Mouse (Mus musculus): ENCODE data around the gene Cntnap2. TPM values are rescaled to one million over a fixed set of nuclear protein-coding genes. Genes with fewer than 3 reads are reported as not detected.

Gene Cntnap2
- total and polyA plus RNA-seq, 3 experiments, result 0.30 to 0.79 (median 0.44) TPM

- Histone ChIP-seq H3K9ac (ENCODE audit: insufficient read depth, low read depth) (no peak overlapping the region), H3K27ac (ENCODE audit: insufficient read depth, low read depth) (no peak overlapping the region), H3K79me2 (replicated peaks; ENCODE audit: control insufficient read depth, extremely low read depth, insufficient read depth, poor library complexity, severe bottlenecking) (no peaks in the 10 kb centered on the region), H3K27me3 (replicated peaks) (no peaks in the 10 kb centered on the region), H3K36me3 (replicated peaks in 1 of 2; ENCODE audit: control insufficient read depth in 1 of 2, insufficient read depth in 1 of 2, low read length in 1 of 2) (no peaks in the 10 kb centered on the region), H3K4me2 (ENCODE audit: insufficient read depth, low read depth, poor library complexity, severe bottlenecking) (no peak overlapping the region), H3K4me3 (replicated peaks in 1 of 3; ENCODE audit: low read depth in 2 of 3, low read length in 2 of 3, poor library complexity in 1 of 3) (no peak overlapping the region), H3K9me3 (replicated peaks; ENCODE audit: low read length) (peaks cover 3% of the 10 kb centered on the region), H3K4me1 (ENCODE audit: control insufficient read depth in 1 of 2, insufficient read depth in 2 of 2) (no peaks in the 10 kb centered on the region)
- in situ Hi-C loops (cut with MboI; ENCODE audit: low pct_ligation_motif_present, low pct_unique_long_range_greater_than_20kb, low sequenced_read_pairs), result no loop called here
- TF ChIP-seq GABPA (IDR thresholded peaks at IDR 0.05; ENCODE audit: insufficient replicate concordance, low read depth, low read length) (no peak), CHD2 (IDR thresholded peaks at IDR 0.05; ENCODE audit: low read length) (no peak), CTCF (conservative IDR thresholded peaks at IDR 0.05 in 1 of 2, IDR thresholded peaks at IDR 0.05 in 1 of 2; ENCODE audit: low read depth in 2 of 2, low read length in 2 of 2) (no peak), ZNF384 (IDR thresholded peaks at IDR 0.05; ENCODE audit: low read depth, low read length) (no peak), HCFC1 (IDR thresholded peaks at IDR 0.05; ENCODE audit: low read depth, low read length) (no peak), UBTF (IDR thresholded peaks at IDR 0.05; ENCODE audit: low read depth, low read length) (no peak), ZKSCAN1 (IDR thresholded peaks at IDR 0.05; ENCODE audit: borderline replicate concordance, low read depth, low read length) (no peak), JUND (conservative IDR thresholded peaks at IDR 0.05; ENCODE audit: low read depth, low read length) (no peak)
- DNase-seq (ENCODE audit: extremely low read depth), result no peak
- dilution Hi-C loops (cut with MboI; ENCODE audit: extremely low pct_ligation_motif_present, extremely low pct_unique_long_range_greater_than_20kb, low sequenced_read_pairs), result no loop called here
These were observed 879.6 kb downstream of the Cntnap2 start for GRCm38 (mm10) chr6:45938775-45939174.

- H3K36me3 ChIP-seq (replicated peaks in 1 of 2; ENCODE audit: control insufficient read depth in 1 of 2, insufficient read depth in 1 of 2, low read length in 1 of 2), result no peaks in the 10 kb centered on the region
- H3K9ac ChIP-seq (ENCODE audit: insufficient read depth, low read depth), result no peak overlapping the region
- in situ Hi-C loops (cut with MboI; ENCODE audit: low pct_ligation_motif_present, low pct_unique_long_range_greater_than_20kb, low sequenced_read_pairs), result no loop called here
- no peak overlapping the region for H3K4me3 ChIP-seq (replicated peaks in 1 of 3; ENCODE audit: low read depth in 2 of 3, low read length in 2 of 3, poor library complexity in 1 of 3)
- no peaks in the 10 kb centered on the region for H3K79me2 ChIP-seq (replicated peaks; ENCODE audit: control insufficient read depth, extremely low read depth, insufficient read depth, poor library complexity, severe bottlenecking)
- no peak for TF ChIP-seq TBP (conservative IDR thresholded peaks at IDR 0.05; ENCODE audit: low read depth, low read length)
- no peak for TF ChIP-seq USF1 (IDR thresholded peaks at IDR 0.05; ENCODE audit: low read depth, low read length)
- no peak for TF ChIP-seq RAD21 (IDR thresholded peaks at IDR 0.05; ENCODE audit: low read depth, low read length)
- no peak for TF ChIP-seq MAX (IDR thresholded peaks at IDR 0.05; ENCODE audit: low read length)
- TF ChIP-seq ZKSCAN1 (IDR thresholded peaks at IDR 0.05; ENCODE audit: borderline replicate concordance, low read depth, low read length), result no peak
- no peak for TF ChIP-seq EP300 (IDR thresholded peaks at IDR 0.05; ENCODE audit: low read length)
- TF ChIP-seq MYC (IDR thresholded peaks at IDR 0.05; ENCODE audit: low read depth, low read length), result no peak
- no peak for TF ChIP-seq NRF1 (IDR thresholded peaks at IDR 0.05; ENCODE audit: low read depth, low read length)
- no peak for TF ChIP-seq SMC3 (IDR thresholded peaks at IDR 0.05; ENCODE audit: low read depth, low read length)
- TF ChIP-seq ZC3H11A (IDR thresholded peaks at IDR 0.05; ENCODE audit: low read depth, low read length), result no peak
- TF ChIP-seq ZNF384 (IDR thresholded peaks at IDR 0.05; ENCODE audit: low read depth, low read length), result no peak
- no peak for TF ChIP-seq CHD2 (IDR thresholded peaks at IDR 0.05; ENCODE audit: low read length)
- TF ChIP-seq ELF1 (IDR thresholded peaks at IDR 0.05; ENCODE audit: low read depth, low read length), result no peak
- TF ChIP-seq MAZ (IDR thresholded peaks at IDR 0.05; ENCODE audit: low read depth, low read length), result no peak
- no peak for TF ChIP-seq JUN (IDR thresholded peaks at IDR 0.05; ENCODE audit: insufficient read depth, low read depth, low read length)
- no peak for TF ChIP-seq UBTF (IDR thresholded peaks at IDR 0.05; ENCODE audit: low read depth, low read length)
- no peak for TF ChIP-seq USF2 (conservative IDR thresholded peaks at IDR 0.05; ENCODE audit: low read depth, low read length)
- no peak for TF ChIP-seq POLR2A (IDR thresholded peaks at IDR 0.05; ENCODE audit: low read depth, low read length)
- no peak for TF ChIP-seq CTCF (conservative IDR thresholded peaks at IDR 0.05 in 1 of 2, IDR thresholded peaks at IDR 0.05 in 1 of 2; ENCODE audit: low read depth in 2 of 2, low read length in 2 of 2)
- TF ChIP-seq NELFE (IDR thresholded peaks at IDR 0.05; ENCODE audit: low read depth, low read length), result no peak
- H3K27me3 ChIP-seq (replicated peaks), result no peaks in the 10 kb centered on the region
- no peaks in the 10 kb centered on the region for H3K4me1 ChIP-seq (ENCODE audit: control insufficient read depth in 1 of 2, insufficient read depth in 2 of 2)
- DNase-seq (ENCODE audit: extremely low read depth), result no peak
- peaks cover 24% of the 10 kb centered on the region for H3K9me3 ChIP-seq (replicated peaks; ENCODE audit: low read length)
- no peak overlapping the region for H3K4me2 ChIP-seq (ENCODE audit: insufficient read depth, low read depth, poor library complexity, severe bottlenecking)
- dilution Hi-C loops (cut with MboI; ENCODE audit: extremely low pct_ligation_motif_present, extremely low pct_unique_long_range_greater_than_20kb, low sequenced_read_pairs), result no loop called here
- H3K27ac ChIP-seq (ENCODE audit: insufficient read depth, low read depth), result no peak overlapping the region
These were observed 886.2 kb downstream of the Cntnap2 start for GRCm38 (mm10) chr6:45945144-45945985.
